Mouse (Mus musculus): ENCODE data around the gene Slc2a4. TPM values are rescaled to one million over a fixed set of nuclear protein-coding genes. Genes with fewer than 3 reads are reported as not detected.

The Slc2a4 gene
- total RNA-seq, 1 experiment from 2014 or later: 65.2 TPM

DNA sequence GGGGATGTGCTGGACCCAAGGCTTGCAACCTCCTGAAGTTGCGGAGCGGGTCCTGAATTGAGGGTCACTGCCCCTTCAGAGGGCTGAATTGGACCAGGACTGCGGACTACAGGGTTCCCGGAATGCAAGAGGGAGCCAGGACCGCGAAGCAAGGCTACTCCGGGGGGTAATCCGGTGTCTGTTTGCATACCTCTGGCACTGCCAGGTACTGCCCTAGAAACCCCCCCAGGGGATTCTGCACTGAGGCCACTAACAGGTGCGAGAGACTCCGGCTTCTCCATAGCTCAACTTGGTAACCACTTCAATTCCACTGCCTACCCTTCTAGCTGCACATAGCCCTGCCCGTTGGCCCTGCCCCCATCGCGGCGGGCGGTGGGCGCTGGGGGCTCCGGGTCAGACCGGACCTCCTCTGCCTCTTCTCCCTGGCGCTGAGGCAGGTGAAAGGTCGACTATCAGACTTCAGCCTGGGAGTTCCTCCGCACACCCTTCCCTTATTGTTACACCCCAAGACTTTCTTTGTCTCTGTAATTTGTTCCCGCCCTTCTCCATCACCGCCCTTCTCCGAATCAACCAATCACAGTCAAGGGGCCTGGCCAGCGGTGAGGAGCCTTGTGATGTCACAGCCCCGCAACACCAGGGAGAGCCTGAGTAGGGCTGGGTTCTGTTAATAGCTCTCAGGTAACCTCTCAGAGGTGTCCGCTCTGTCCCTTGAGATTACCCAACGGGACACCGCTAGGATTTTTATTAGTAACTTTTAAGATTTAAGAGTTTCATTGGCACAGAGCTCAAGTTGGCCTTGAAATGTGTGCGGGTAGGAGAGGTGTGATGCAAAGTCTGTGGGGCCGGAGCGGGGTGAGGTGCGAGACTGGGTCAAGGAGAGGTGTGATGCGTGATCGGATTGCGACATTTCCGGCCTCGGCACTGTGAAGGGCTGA, 47.2 kb downstream of the Slc2a4 start, which contains the start of the genes 2810408A11Rik and Neurl4:
Gene 2810408A11Rik, minus strand, starts transcription at position 517 of the 935 bp plus-strand sequence.
Gene Neurl4, plus strand, starts transcription at position 602 of the 935 bp plus-strand sequence.
- peak; percentile 93 for DNase-seq

DNA sequence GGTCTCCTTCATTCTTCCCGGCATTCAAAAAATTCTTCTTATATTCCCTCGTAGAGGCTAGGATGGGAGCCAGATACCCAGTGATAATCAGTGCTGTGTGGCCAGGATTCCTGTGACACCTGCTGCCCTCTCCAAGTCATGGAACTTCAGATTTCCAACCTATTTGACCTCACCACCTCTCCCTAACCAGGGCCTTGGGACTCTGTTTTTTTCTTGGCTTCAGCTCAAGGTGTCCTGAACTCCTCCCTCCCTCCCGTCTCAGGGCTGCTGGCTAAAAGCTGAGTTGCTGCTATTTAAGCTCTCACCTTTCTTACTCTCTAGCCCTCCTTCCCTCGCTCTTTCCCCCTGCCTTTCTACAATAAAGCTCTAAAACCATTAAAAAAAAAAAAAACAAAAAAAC, 48.1 kb downstream of the Slc2a4 start:
- DNase-seq: no peak

DNA sequence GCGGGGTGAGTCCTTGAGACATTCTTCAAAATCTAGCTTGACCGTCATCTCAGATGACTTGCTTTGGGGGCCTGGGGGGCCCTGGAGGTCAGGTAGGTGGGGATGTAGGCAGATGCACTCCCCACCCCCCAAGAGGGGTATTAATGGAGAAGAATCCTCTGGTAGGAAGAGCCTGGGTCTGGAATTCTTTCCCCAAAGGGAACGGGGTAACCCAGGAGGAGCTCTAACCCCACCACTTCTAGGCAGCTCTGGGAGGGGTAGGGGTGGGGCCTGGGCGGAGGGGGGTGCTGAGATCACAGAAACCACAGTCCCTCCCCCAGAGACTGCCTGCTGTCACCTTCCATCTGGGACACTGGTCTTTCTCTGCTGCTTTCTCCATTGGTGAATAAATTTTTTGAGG, 52.7 kb downstream of the Slc2a4 start, which contains the start of gene Acap1:
Gene Acap1, minus strand, starts transcription at position 249 of the 400 bp plus-strand sequence.
- no peak for DNase-seq

- peak; percentile 45 for DNase-seq
Measured at GRCm38 (mm10) chr11:69894671-69895070, 53.3 kb downstream of the Slc2a4 start.

Small RNAs within 50 kb of the gene (microRNA-seq; reads per million reads assigned to microRNA genes)
- 0.38 to 0.85 reads per million in 2 experiments for gene Gm44349

Other genes with a start within 250 kb of the Slc2a4 start
- gene Polr2a, start 189.6 kb downstream of the Slc2a4 start, total RNA-seq (2021): 78.0 and 84.0 TPM in 2 replicates
- not detected in 2 replicates for gene Slc35g3, start 186.2 kb downstream of the Slc2a4 start, total RNA-seq (2021)
- gene Zbtb4, start 182.3 kb downstream of the Slc2a4 start, total RNA-seq (2021): 39.9 and 42.4 TPM in 2 replicates
- 2.4 and 3.2 TPM in 2 replicates for gene Chrnb1, start 152.2 kb downstream of the Slc2a4 start, total RNA-seq (2021)
- gene Fgf11, start 146.3 kb downstream of the Slc2a4 start, total RNA-seq (2021): 3.5 and 3.8 TPM in 2 replicates
- gene Tmem102, start 142.6 kb downstream of the Slc2a4 start, total RNA-seq (2021): 0.74 and 1.1 TPM in 2 replicates
- not detected in 2 replicates for gene Gm39566, start 132.9 kb downstream of the Slc2a4 start, total RNA-seq (2021)
- gene Spem2, start 129.7 kb downstream of the Slc2a4 start, total RNA-seq (2021): not detected in 2 replicates
- 0.38 TPM in 1 of 2 replicates, not detected in the other for gene Spem1, start 126.0 kb downstream of the Slc2a4 start, total RNA-seq (2021)
- 17.6 and 20.6 TPM in 2 replicates for gene Nlgn2, start 110.4 kb downstream of the Slc2a4 start, total RNA-seq (2021)
- gene Tmem256, start 109.7 kb downstream of the Slc2a4 start, total RNA-seq (2021): 114 and 128 TPM in 2 replicates
- gene Plscr3, start 101.8 kb downstream of the Slc2a4 start, total RNA-seq (2021): 50.5 and 51.3 TPM in 2 replicates
- 0.30 TPM in 1 of 2 replicates, not detected in the other for gene Tnk1, start 89.5 kb downstream of the Slc2a4 start, total RNA-seq (2021)
- gene Tmem95, start 70.2 kb downstream of the Slc2a4 start, total RNA-seq (2021): not detected in 2 replicates
- 4.1 and 4.4 TPM in 2 replicates for gene Kctd11, start 66.8 kb downstream of the Slc2a4 start, total RNA-seq (2021)
- 2.1 and 14.4 TPM in 2 replicates for gene Acap1, start 52.6 kb downstream of the Slc2a4 start, total RNA-seq (2021)
- 1.8 and 2.1 TPM in 2 replicates for gene 2810408A11Rik, start 47.2 kb downstream of the Slc2a4 start, total RNA-seq (2021)
- 45.9 and 48.8 TPM in 2 replicates for gene Neurl4, start 47.1 kb downstream of the Slc2a4 start, total RNA-seq (2021)
- 52.3 and 57.3 TPM in 2 replicates for gene Gps2, start 34.3 kb downstream of the Slc2a4 start, total RNA-seq (2021)
- gene Eif5a, start 26.2 kb downstream of the Slc2a4 start, total RNA-seq (2021): 616 and 636 TPM in 2 replicates
- 27.3 and 39.6 TPM in 2 replicates for gene Ybx2, start 12.4 kb downstream of the Slc2a4 start, total RNA-seq (2021)
- gene Cldn7, start 16.6 kb upstream of the Slc2a4 start, total RNA-seq (2021): 1.1 TPM in 1 of 2 replicates, not detected in the other
- 128 and 129 TPM in 2 replicates for gene Ctdnep1, start 33.0 kb upstream of the Slc2a4 start, total RNA-seq (2021)
- 65.2 and 73.2 TPM in 2 replicates for gene Elp5, start 34.3 kb upstream of the Slc2a4 start, total RNA-seq (2021)
- gene Gabarap, start 43.0 kb upstream of the Slc2a4 start, total RNA-seq (2021): 344 and 351 TPM in 2 replicates
- gene Phf23, start 47.6 kb upstream of the Slc2a4 start, total RNA-seq (2021): 47.3 and 53.2 TPM in 2 replicates
- 16.0 and 23.1 TPM in 2 replicates for gene Dvl2, start 52.4 kb upstream of the Slc2a4 start, total RNA-seq (2021)
- 1,177 and 1,207 TPM in 2 replicates for gene Acadvl, start 67.2 kb upstream of the Slc2a4 start, total RNA-seq (2021)
- gene Dlg4, start 68.8 kb upstream of the Slc2a4 start, total RNA-seq (2021): 31.9 and 37.0 TPM in 2 replicates
- 2.2 and 47.3 TPM in 2 replicates for gene Asgr1, start 105.9 kb upstream of the Slc2a4 start, total RNA-seq (2021)
- 1.9 and 30.0 TPM in 2 replicates for gene Asgr2, start 144.5 kb upstream of the Slc2a4 start, total RNA-seq (2021)
- 1.8 and 3.3 TPM in 2 replicates for gene Mgl2, start 182.1 kb upstream of the Slc2a4 start, total RNA-seq (2021)
- 4.2 and 8.2 TPM in 2 replicates for gene Clec10a, start 208.0 kb upstream of the Slc2a4 start, total RNA-seq (2021)

Measured in adrenal gland, postnatal 14 days (tissue).